Mouse (Mus musculus) limb, embryonic 11.5 days (tissue): ENCODE measurements around the gene Prss27. TPM values are rescaled to one million over a fixed set of nuclear protein-coding genes. Genes with fewer than 3 reads are reported as not detected.
A peak's percentile ranks its signal among the peaks of the same experiment; 100 is the strongest.

Experiments
- ATAC-seq: fragments of 200-750 bp; cut with Nextera tagmentation; 2 replicates; pipeline ENCODE4 v1.8.0; 2017; ENCODE audit warnings: low read depth; ENCODE audit not compliant: insufficient number of reproducible peaks, low FRiP score, low TSS enrichment
- DNase-seq: peaks from one replicate; pipeline ENCODE4 v3.0.0-alpha.2; 2015; ENCODE audit warnings: low spot score
- H3K27ac ChIP-seq: fragments of 300-500 bp; sonication (generic); replicated peaks from 2 replicates; pipeline ENCODE4 v1.5.1; 2014; ENCODE audit warnings: low read depth, mild to moderate bottlenecking, low read length
- H3K27me3 ChIP-seq: fragments of 300-500 bp; sonication (generic); 2 replicates; pipeline ENCODE4 v1.6.1; 2014; ENCODE audit warnings: mild to moderate bottlenecking, low read length, mixed read lengths; ENCODE audit not compliant: control insufficient read depth, insufficient read depth
- H3K36me3 ChIP-seq: fragments of 300-500 bp; sonication (generic); 2 replicates; pipeline ENCODE4 v1.6.1; 2014; ENCODE audit warnings: mild to moderate bottlenecking, low read length, moderate library complexity, mixed read lengths; ENCODE audit not compliant: control insufficient read depth, insufficient read depth
- H3K4me1 ChIP-seq: fragments of 300-500 bp; sonication (generic); 2 replicates; pipeline ENCODE4 v1.6.1; 2014; ENCODE audit warnings: low read length, mixed read lengths; ENCODE audit not compliant: control insufficient read depth, insufficient read depth
- H3K4me2 ChIP-seq: fragments of 300-500 bp; sonication (generic); 2 replicates; pipeline ENCODE4 v1.6.1; 2014; ENCODE audit warnings: low read depth, mild to moderate bottlenecking, moderate library complexity; ENCODE audit not compliant: severe bottlenecking
- H3K4me3 ChIP-seq: fragments of 300-500 bp; sonication (generic); 2 replicates; pipeline ENCODE4 v1.5.1; 2014; ENCODE audit warnings: low read depth, low read length
- H3K9ac ChIP-seq: fragments of 300-500 bp; sonication (generic); 2 replicates; pipeline ENCODE4 v1.6.1; 2014; ENCODE audit warnings: mild to moderate bottlenecking, low read length
- H3K9me3 ChIP-seq: fragments of 300-500 bp; sonication (generic); 2 replicates; pipeline ENCODE4 v1.6.1; 2016; ENCODE audit warnings: low read length; ENCODE audit not compliant: control insufficient read depth
- WGBS: fragments of 180-500 bp; shearing (Covaris S2); extraction: QIAGEN DNeasy Blood & Tissue Kit; methylation state at CpG from one replicate; pipeline ENCODE4 v1.1.7; 2014; 5-methylcytosine and 5-hydroxymethylcytosine counted together
- polyA plus RNA-seq: library from polyadenylated mRNA; unstranded; fragments of >200 nt; fragmentation: Nextera tagmentation; extraction: Ambion mirVana; gene quantifications from 2 replicates; pipeline ENCODE4 v1.2.1, GENCODE M21; 2014

The Prss27 gene
- 0.20 and 0.27 TPM in 2 replicates for polyA plus RNA-seq

GRCm38 (mm10) chr17:24037844-24038243 lies at the start of gene Prss27:
Gene Prss27, plus strand, starts transcription at chr17:24038144.
- H3K9me3 ChIP-seq = no peaks in the 10 kb centered on the region
- no peak for DNase-seq
- no peak within 1 kb of the TSS for H3K4me3 ChIP-seq
- no peaks in the 10 kb centered on the region for H3K27me3 ChIP-seq
- ATAC-seq = no peak
- no peak within 1 kb of the TSS for H3K9ac ChIP-seq
- no peak within 1 kb of the TSS for H3K4me2 ChIP-seq
- no peaks in the 10 kb centered on the region for H3K36me3 ChIP-seq
- no peaks in the 10 kb centered on the region for H3K4me1 ChIP-seq
- no peak within 1 kb of the TSS for H3K27ac ChIP-seq
- WGBS = 69% methylated on average over 4 of the region's 4 CpGs

DNA sequence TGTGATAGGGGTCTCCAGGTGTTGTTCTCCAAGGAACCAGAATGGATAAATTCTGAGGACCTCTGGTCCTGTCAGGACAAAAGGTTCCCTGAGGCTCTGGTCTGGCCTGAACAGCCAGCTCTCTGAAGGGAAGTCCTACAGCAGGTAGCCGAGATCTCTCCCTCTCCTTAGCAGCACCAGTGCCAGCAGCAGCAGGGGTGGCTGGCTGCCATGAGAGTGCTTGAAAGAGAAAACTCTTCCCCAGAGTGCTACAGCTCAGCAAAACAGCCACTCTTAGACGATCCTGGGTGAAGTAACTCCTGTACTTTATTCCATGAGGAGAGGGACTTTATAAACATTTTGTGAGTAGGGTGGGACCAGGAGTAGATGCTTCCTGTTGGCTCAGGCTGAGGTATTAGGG lies 48.1 kb upstream of the Prss27 start:
- Histone ChIP-seq H3K9me3 (no peaks in the 10 kb centered on the region), H3K4me3 (no peak overlapping the region), H3K27ac (no peak overlapping the region), H3K4me2 (no peak overlapping the region), H3K4me1 (peaks cover 5% of the 10 kb centered on the region; the same call in 1 of the 2 replicates), H3K36me3 (no peaks in the 10 kb centered on the region), H3K9ac (no peak overlapping the region), H3K27me3 (no peaks in the 10 kb centered on the region; the same call in 1 of the 2 replicates)
- ATAC-seq (no peak), DNase-seq (no peak)
- 30% methylated on average over 2 of the region's 2 CpGs for WGBS

DNA sequence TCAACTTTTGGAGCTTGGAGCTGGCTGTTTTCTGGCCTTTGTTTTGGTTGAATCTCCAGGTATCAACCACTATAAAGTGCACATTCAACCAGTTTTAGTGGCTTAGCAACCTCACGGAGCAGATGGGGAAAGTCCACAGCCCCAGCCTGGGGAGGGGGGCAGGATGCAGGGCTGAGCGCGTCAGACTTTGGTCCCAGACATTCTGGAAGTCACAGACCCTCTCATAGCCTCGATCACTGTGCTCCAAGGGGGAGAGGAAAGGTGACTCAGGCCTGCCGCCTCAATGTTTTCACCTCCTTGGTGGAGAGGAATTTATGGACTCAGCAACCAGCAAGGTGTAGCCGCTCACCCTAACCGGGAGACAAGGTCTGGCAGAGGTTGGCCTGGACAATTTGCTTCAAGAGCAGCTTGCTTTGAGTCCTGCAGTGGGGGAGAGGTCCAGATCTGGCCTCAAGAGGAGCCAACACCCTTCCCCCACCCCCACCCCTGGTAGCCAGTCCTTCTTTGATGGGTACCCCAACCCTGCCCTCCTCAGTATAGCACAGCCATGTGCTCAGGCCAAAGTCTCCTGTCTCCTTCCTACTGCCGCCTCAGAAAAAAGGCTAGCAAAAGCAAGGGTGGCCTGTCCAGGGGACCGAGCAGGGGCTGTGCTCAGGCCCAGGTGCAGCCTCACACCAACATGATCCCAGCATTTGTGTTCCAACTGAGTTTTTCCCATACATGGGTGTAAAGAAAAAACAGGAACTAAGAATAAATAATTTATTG lies 45.0 kb upstream of the Prss27 start:
- Histone ChIP-seq H3K27me3 (no peaks in the 10 kb centered on the region; the same call in 1 of the 2 replicates), H3K27ac (no peak overlapping the region), H3K9me3 (no peaks in the 10 kb centered on the region), H3K36me3 (no peaks in the 10 kb centered on the region), H3K9ac (peak overlapping the region; percentile 40; the same call in 1 of the 2 replicates), H3K4me1 (peaks cover 5% of the 10 kb centered on the region; the same call in 1 of the 2 replicates), H3K4me3 (no peak overlapping the region), H3K4me2 (peak overlapping the region; percentile 41; the same call in 1 of the 2 replicates)
- no peak for DNase-seq
- WGBS = 58% methylated on average over 9 of the region's 9 CpGs
- ATAC-seq = peak; percentile 40; the same call in 1 of the 2 replicates

DNA sequence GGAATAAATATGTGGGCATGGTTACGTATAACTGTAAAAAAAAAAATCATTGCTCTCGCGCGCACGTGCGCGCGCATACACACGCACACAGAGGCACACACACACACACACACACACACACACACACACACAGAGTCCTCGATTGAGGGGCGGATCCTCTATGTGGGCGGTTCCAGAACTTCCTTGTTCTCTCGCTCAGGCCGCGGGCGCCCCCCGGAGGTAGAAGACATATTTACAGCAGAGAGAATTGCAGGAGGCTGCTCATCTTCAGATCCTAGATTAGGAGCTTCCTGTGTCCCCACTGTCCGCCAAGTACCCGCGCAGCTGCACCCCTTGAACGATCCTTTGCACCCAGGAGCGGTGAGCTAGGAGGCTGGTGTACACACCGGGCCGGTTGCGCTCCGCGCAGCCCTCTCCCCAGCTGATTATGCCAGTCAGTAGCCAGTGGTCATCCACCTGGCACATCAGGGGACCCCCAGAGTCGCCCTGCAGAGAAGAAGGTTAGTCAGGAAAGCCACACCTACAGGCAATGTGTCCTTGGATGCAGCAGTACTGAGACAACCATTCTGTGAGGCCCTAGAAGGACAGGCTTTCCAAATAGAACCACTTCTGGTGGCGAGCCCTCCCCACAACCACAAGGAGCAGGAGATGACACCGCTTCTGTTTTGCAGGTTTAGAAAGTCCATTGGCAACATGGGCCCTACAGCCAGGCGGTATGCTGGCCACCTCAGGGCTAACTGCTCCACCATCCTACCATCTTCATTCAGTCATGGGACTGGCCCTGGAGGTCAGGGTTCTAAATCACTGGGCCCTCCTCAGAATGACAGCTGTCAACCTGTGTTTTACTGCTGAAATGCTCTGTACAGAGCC lies 44.1 kb upstream of the Prss27 start:
- DNase-seq (peak; percentile 95), ATAC-seq (peak; percentile 67; the same call in 1 of the 2 replicates)
- Histone ChIP-seq H3K27ac (no peak overlapping the region), H3K9ac (peak overlapping the region; percentile 47; the same call in 1 of the 2 replicates), H3K9me3 (no peaks in the 10 kb centered on the region), H3K4me3 (peak overlapping the region; percentile 16; the same call in 1 of the 2 replicates), H3K4me1 (peaks cover 5% of the 10 kb centered on the region; the same call in 1 of the 2 replicates), H3K4me2 (peak overlapping the region; percentile 41), H3K36me3 (no peaks in the 10 kb centered on the region), H3K27me3 (no peaks in the 10 kb centered on the region; the same call in 1 of the 2 replicates)
- 10% methylated on average over 31 of the region's 31 CpGs for WGBS

- no peak overlapping the region for H3K27ac ChIP-seq
- peaks cover 5% of the 10 kb centered on the region; the same call in 1 of the 2 replicates for H3K4me1 ChIP-seq
- H3K9me3 ChIP-seq = no peaks in the 10 kb centered on the region
- H3K9ac ChIP-seq = no peak overlapping the region
- DNase-seq (no peak), ATAC-seq (no peak)
- WGBS = 79% methylated on average over 7 of the region's 7 CpGs
- no peak overlapping the region for H3K4me2 ChIP-seq
- no peak overlapping the region for H3K4me3 ChIP-seq
- H3K36me3 ChIP-seq = no peaks in the 10 kb centered on the region
- H3K27me3 ChIP-seq = no peaks in the 10 kb centered on the region; the same call in 1 of the 2 replicates
Observed at GRCm38 (mm10) chr17:23994667-23995066, 43.3 kb upstream of the Prss27 start.

GRCm38 (mm10) chr17:23995421-23995820 lies 42.5 kb upstream of the Prss27 start:
- H3K4me2 ChIP-seq = no peak overlapping the region
- DNase-seq (no peak), ATAC-seq (no peak)
- 38% methylated on average over 1 of the region's 1 CpGs for WGBS
- no peaks in the 10 kb centered on the region for H3K36me3 ChIP-seq
- no peak overlapping the region for H3K9ac ChIP-seq
- no peaks in the 10 kb centered on the region; the same call in 1 of the 2 replicates for H3K27me3 ChIP-seq
- no peak overlapping the region for H3K27ac ChIP-seq
- no peaks in the 10 kb centered on the region for H3K9me3 ChIP-seq
- no peak overlapping the region for H3K4me3 ChIP-seq
- peaks cover 5% of the 10 kb centered on the region; the same call in 1 of the 2 replicates for H3K4me1 ChIP-seq

DNA sequence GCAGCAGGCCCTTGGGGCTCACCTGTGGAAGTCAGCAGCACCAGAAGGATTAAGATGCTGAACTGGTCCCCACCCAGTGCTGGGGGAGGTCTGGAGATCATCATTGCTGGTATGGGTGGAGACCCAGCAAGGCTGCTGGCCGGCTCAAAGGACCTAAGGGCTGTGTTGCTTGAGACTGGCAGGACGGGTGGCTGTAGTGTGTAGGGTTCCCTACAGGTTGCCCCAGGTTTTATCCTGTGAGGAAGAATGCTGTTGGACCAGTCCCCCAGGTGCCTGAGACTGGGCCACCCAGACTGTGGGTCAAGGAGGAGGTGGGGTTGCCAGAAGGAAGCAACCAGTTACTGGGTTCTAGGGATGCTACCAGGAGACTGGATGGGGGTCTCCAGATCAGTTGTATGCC lies 40.0 kb upstream of the Prss27 start, which contains the start of gene Prss22:
TSS of gene Prss22 (minus strand) at position 200 of the 400 bp plus-strand sequence.
- H3K4me1 ChIP-seq = peaks cover 4% of the 10 kb centered on the region; the same call in 1 of the 2 replicates
- H3K4me2 ChIP-seq = no peak within 1 kb of the TSS
- H3K4me3 ChIP-seq = no peak within 1 kb of the TSS
- no peak within 1 kb of the TSS for H3K27ac ChIP-seq
- no peaks in the 10 kb centered on the region for H3K36me3 ChIP-seq
- H3K9me3 ChIP-seq = no peaks in the 10 kb centered on the region
- no peak for DNase-seq
- no peak within 1 kb of the TSS for H3K9ac ChIP-seq
- 60% methylated on average over 2 of the region's 2 CpGs for WGBS
- ATAC-seq = no peak
- H3K27me3 ChIP-seq = no peaks in the 10 kb centered on the region; the same call in 1 of the 2 replicates

- H3K4me2 ChIP-seq = no peak overlapping the region
- WGBS = 37% methylated on average over 6 of the region's 6 CpGs
- ATAC-seq = no peak
Observed at GRCm38 (mm10) chr17:23998383-23998782, 39.6 kb upstream of the Prss27 start.

More at GRCm38 (mm10) chr17:23998383-23998782, 39.6 kb upstream of the Prss27 start:
- no peaks in the 10 kb centered on the region; the same call in 1 of the 2 replicates for H3K27me3 ChIP-seq
- H3K27ac ChIP-seq = no peak overlapping the region
- H3K4me3 ChIP-seq = no peak overlapping the region
- no peaks in the 10 kb centered on the region for H3K9me3 ChIP-seq
- H3K9ac ChIP-seq = no peak overlapping the region
- DNase-seq = no peak
- no peaks in the 10 kb centered on the region for H3K36me3 ChIP-seq
- H3K4me1 ChIP-seq = no peaks in the 10 kb centered on the region
